Mouse (Mus musculus): ENCODE data around the gene Twf2. TPM values are rescaled to one million over a fixed set of nuclear protein-coding genes. Genes with fewer than 3 reads are reported as not detected.

The Twf2 gene
- total and polyA plus RNA-seq, 3 experiments, result 66.8 to 101 TPM; not detected in 1

DNA sequence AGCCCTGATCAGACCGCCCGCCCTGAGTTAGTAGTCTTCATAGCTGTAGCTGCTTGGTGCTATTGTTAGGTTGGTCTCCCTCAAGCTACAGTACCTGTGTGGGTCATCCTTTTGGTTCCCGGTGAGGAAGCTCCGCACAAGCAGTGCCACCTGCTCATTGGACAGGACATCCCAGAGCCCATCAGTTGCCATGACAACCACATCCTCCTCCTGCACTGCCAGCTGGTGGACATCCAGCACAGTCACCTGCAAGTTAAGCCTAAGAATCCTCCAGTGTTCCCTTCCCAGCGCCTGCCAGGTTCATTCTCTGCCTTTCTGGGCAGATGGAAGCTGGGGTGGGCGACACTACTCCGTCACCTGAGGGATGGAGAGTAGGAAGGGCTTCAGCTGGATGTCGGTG lies 7.2 kb upstream of the Twf2 start (continued):
- TF ChIP-seq POLR2AphosphoS2 (IDR thresholded peaks at IDR 0.05; ENCODE audit: low read length), result no peak

GRCm38 (mm10) chr9:106197081-106197713 lies 5.7 kb upstream of the Twf2 start:
- Histone ChIP-seq H3K4me3 (ENCODE audit: control insufficient read depth in 1 of 2, insufficient read depth in 1 of 2, low read depth in 2 of 2, low read length in 2 of 2) (no peak overlapping the region), H3K27me3 (ENCODE audit: control insufficient read depth in 1 of 2, insufficient read depth in 2 of 2, low read length in 2 of 2) (no peaks in the 10 kb centered on the region), H3K4me1 (ENCODE audit: control insufficient read depth in 1 of 2, insufficient read depth in 2 of 2, low read length in 2 of 2) (peaks cover 4 to 20% of the 10 kb centered on the region in 2 experiments), H3K79me2 (ENCODE audit: control insufficient read depth, insufficient read depth, low read length, poor library complexity) (peaks cover 4% of the 10 kb centered on the region), H3K9ac (ENCODE audit: control insufficient read depth, low read depth, low read length, poor library complexity, severe bottlenecking) (no peak overlapping the region), H3K27ac (ENCODE audit: control insufficient read depth, low read depth, low read length) (no peak overlapping the region), H3K9me3 (replicated peaks; ENCODE audit: insufficient read depth, low read length) (no peaks in the 10 kb centered on the region), H3K36me3 (ENCODE audit: control insufficient read depth in 1 of 2, insufficient read depth in 2 of 2, low read length in 2 of 2) (peaks cover 0 to 14% of the 10 kb centered on the region in 2 experiments; a peak in 2 of 4 replicates)
- DNase-seq (ENCODE audit: low read depth, low spot score), result no peak
- TF ChIP-seq USF1 (IDR thresholded peaks at IDR 0.05; ENCODE audit: low read depth, low read length) (no peak), MYC (IDR thresholded peaks at IDR 0.05; ENCODE audit: low read depth, low read length) (no peak), TAL1 (IDR thresholded peaks at IDR 0.05; ENCODE audit: low read length) (no peak), ELF1 (IDR thresholded peaks at IDR 0.05; ENCODE audit: low read depth, low read length) (no peak), HCFC1 (IDR thresholded peaks at IDR 0.05; ENCODE audit: low read depth, low read length) (no peak), SIN3A (IDR thresholded peaks at IDR 0.05; ENCODE audit: low read length) (no peak), POLR2AphosphoS5 (IDR thresholded peaks at IDR 0.05; ENCODE audit: borderline replicate concordance, low read depth, low read length) (no peak), POLR2A (IDR thresholded peaks at IDR 0.05; ENCODE audit: control insufficient read depth in 1 of 2, insufficient read depth in 1 of 2, low read depth in 1 of 2, low read length in 2 of 2, poor library complexity in 1 of 2) (no peak), ETS1 (IDR thresholded peaks at IDR 0.05; ENCODE audit: low read depth, low read length) (no peak), GABPA (IDR thresholded peaks at IDR 0.05; ENCODE audit: low read depth, low read length) (no peak), MAZ (IDR thresholded peaks at IDR 0.05; ENCODE audit: low read depth, low read length) (no peak), KAT2A (conservative IDR thresholded peaks at IDR 0.05; ENCODE audit: low read depth, low read length) (no peak), BHLHE40 (IDR thresholded peaks at IDR 0.05; ENCODE audit: borderline replicate concordance, low read depth, low read length) (no peak), NRF1 (IDR thresholded peaks at IDR 0.05; ENCODE audit: insufficient read depth, low read depth, low read length, poor library complexity, severe bottlenecking) (no peak), ZKSCAN1 (IDR thresholded peaks at IDR 0.05; ENCODE audit: low read depth, low read length) (no peak), RAD21 (IDR thresholded peaks at IDR 0.05; ENCODE audit: low read depth, low read length) (no peak), TCF12 (IDR thresholded peaks at IDR 0.05; ENCODE audit: low read depth, low read length) (no peak)

DNA sequence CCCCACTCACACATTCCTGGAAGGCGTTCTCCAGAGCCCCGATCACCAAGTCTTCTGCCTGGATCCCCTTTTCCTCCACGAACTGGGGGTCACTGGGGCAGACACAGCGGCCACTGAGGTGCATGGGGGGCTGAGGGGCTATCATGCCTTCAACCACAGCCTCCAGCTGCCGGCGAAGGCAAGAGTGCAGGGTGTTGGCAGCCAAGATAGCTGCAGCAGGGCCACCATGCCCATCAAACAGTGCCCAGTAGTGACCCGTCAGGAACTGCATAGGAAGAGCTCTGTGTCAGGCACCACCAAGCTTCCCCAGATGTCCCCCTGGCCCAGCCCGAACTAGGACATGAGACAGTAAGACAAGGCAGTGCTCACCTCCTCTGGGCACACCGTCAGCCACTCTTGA lies 5.2 kb upstream of the Twf2 start:
- H3K9me3 ChIP-seq (replicated peaks; ENCODE audit: insufficient read depth, low read length), result no peaks in the 10 kb centered on the region
- peaks cover 6% of the 10 kb centered on the region for H3K79me2 ChIP-seq (ENCODE audit: control insufficient read depth, insufficient read depth, low read length, poor library complexity)
- no peak overlapping the region for H3K9ac ChIP-seq (ENCODE audit: control insufficient read depth, low read depth, low read length, poor library complexity, severe bottlenecking)
- peaks cover 0 to 14% of the 10 kb centered on the region in 2 experiments; a peak in 2 of 4 replicates for H3K36me3 ChIP-seq (ENCODE audit: control insufficient read depth in 1 of 2, insufficient read depth in 2 of 2, low read length in 2 of 2)
- H3K4me1 ChIP-seq (ENCODE audit: control insufficient read depth in 1 of 2, insufficient read depth in 2 of 2, low read length in 2 of 2), result peaks cover 4 to 21% of the 10 kb centered on the region in 2 experiments
- DNase-seq (ENCODE audit: low read depth, low spot score), result no peak
- H3K27ac ChIP-seq (ENCODE audit: control insufficient read depth, low read depth, low read length), result no peak overlapping the region
- H3K27me3 ChIP-seq (ENCODE audit: control insufficient read depth in 1 of 2, insufficient read depth in 2 of 2, low read length in 2 of 2), result no peaks in the 10 kb centered on the region
- no peak overlapping the region for H3K4me3 ChIP-seq (ENCODE audit: control insufficient read depth in 1 of 2, insufficient read depth in 1 of 2, low read depth in 2 of 2, low read length in 2 of 2)
- TF ChIP-seq EP300 (IDR thresholded peaks at IDR 0.05; ENCODE audit: low read depth in 1 of 2, low read length in 2 of 2) (no peak), USF2 (IDR thresholded peaks at IDR 0.05; ENCODE audit: borderline replicate concordance in 1 of 2, insufficient read depth in 1 of 2, low read depth in 1 of 2, low read length in 2 of 2) (no peak), RCOR1 (IDR thresholded peaks at IDR 0.05; ENCODE audit: low read depth, low read length) (no peak), ZNF384 (IDR thresholded peaks at IDR 0.05; ENCODE audit: low read depth, low read length) (no peak), CTCF (IDR thresholded peaks at IDR 0.05 in 2 of 3, conservative IDR thresholded peaks at IDR 0.05 in 1 of 3; ENCODE audit: control insufficient read depth in 1 of 3, insufficient read depth in 1 of 3, low read depth in 2 of 3, low read length in 3 of 3, poor library complexity in 1 of 3, severe bottlenecking in 1 of 3) (no peak), MAZ (IDR thresholded peaks at IDR 0.05; ENCODE audit: low read depth, low read length) (no peak), GABPA (IDR thresholded peaks at IDR 0.05; ENCODE audit: low read depth, low read length) (no peak), UBTF (IDR thresholded peaks at IDR 0.05; ENCODE audit: borderline replicate concordance, insufficient read depth, low read depth, low read length) (no peak), SMC3 (IDR thresholded peaks at IDR 0.05; ENCODE audit: low read depth, low read length) (no peak), POLR2AphosphoS2 (IDR thresholded peaks at IDR 0.05; ENCODE audit: low read length) (no peak), RAD21 (IDR thresholded peaks at IDR 0.05; ENCODE audit: low read depth, low read length) (no peak), MXI1 (IDR thresholded peaks at IDR 0.05; ENCODE audit: low read depth, low read length) (no peak), USF1 (IDR thresholded peaks at IDR 0.05; ENCODE audit: low read depth, low read length) (no peak), ZC3H11A (IDR thresholded peaks at IDR 0.05; ENCODE audit: low read depth, low read length) (no peak), ZMIZ1 (IDR thresholded peaks at IDR 0.05; ENCODE audit: low read depth, low read length) (no peak), MAX (IDR thresholded peaks at IDR 0.05; ENCODE audit: low read length) (no peak)

Data from MEL (cell line).